Mouse (Mus musculus): ENCODE measurements around the gene Cnpy3. TPM values are rescaled to one million over a fixed set of nuclear protein-coding genes. Genes with fewer than 3 reads are reported as not detected.

The Cnpy3 gene
- total RNA-seq, 2 experiments from 2014 or later: 64.0 to 68.6 TPM

DNA sequence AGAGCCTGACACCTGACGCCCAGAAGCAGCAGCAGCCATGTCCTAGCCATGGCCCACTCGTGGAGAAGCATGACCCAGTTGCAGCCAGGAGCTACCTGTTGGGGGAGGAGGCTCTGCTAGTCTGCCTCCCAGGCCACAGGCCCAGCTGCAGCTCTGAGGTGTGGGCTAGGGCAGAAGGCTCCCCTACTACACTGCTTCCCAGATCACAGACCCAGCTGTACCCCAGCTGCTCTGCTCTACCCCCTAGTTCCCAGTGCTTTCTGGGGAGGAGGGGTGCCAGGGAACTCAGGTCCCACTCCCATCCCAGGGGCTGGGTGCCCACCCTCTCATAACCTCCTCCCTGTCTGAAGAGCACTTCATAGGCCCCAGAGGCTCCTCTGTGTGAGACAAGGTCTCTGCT, 11.5 kb upstream of the Cnpy3 start, which contains the start of gene Ptcra:
Gene Ptcra, minus strand, starts transcription at position 169 of the 400 bp plus-strand sequence.
- no peak for DNase-seq

DNA sequence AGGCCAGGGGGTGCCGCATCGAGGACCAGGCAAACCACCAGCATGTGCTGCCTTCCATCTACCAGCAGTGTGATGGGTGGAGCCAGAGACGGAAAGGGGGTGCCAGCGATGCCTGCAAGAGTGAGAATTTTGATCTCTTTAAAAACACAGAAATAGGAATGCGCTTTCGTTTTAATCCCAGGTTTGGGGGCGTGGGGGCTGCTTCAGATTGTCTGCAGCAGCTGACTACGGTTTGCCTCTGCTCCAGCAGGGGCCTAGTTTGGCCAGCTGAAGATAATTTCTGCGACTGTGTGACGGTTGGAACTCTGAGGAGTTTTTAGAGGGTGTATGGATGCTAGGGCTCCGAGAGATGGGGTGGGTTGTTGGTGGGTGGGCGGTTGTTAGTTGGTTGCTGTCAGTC, 6.7 kb upstream of the Cnpy3 start:
- no peak for DNase-seq

DNA sequence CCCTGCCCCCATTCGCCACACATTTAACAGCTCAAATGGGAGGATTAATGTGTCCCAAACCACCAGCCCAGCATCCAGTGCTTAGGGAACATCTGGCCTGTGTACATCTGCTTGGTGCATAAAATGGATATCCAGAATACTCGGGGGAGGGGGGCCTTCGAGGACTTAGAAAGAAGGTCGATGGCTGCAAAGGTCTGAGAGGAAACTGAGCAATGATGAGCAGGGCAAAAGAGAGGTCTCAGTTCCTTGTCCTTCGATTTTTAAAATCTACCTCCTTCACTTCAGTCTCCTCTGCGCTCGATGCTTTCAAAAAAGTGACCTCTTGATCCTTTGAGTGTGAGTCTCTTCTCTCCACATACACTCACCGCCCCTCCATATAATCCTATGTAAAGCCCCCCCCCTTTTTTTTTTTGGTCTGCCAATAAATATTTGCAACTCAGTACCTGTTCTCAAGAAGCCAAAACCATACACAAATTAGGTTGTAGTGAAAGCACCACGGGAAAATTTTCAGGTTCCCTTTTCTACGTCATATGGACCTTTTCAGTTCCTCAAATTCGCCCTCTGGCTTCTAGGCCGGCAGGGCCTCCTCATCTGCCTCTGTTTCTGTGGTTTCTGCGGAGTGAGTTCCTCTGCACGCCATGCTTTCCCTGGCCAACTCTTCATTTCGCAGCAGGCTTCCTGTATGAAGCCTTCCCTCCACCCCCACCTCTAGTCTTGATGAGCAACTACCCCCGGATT, 789 bp downstream of the Cnpy3 start:
- no peak for DNase-seq

DNA sequence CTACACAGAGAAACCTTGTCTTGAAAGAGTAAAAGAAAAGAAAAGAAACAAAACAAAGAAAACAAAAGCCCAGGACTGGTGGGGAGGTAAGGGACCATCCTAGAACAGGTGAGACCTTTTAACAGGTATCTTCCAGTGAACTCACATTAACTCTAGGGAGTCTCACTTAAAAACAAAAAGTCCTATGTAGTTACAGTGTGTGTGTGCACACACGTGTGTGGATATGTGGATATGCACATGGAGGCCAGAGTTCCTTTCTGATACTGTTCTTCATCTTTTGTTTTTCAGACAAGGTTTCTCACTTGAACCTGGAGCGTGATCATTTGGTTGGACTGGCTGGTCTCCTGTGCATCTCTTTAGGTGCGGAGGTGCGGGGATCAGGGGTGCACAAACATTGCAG, 1.4 kb downstream of the Cnpy3 start:
- no peak for DNase-seq

DNA sequence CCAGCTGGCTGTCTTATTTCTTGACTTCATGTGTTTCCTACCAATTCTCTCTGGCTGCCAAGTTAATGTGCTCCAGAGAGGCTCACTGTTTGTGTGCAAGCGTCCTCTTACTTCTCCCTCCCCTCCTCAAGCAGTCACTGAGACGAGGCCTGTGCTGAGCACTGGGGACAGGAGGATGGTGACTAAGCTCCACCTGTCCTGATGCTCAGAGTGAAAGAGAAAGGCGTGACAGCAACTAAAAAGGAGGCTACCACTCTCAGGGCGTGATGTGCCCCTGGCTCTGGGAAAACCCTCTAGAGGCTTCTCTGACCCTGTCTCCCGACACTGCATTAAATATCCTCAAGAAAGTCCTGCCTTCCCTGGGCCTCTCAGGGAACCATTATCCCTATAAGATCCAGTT, 2.7 kb downstream of the Cnpy3 start:
- DNase-seq: no peak

DNA sequence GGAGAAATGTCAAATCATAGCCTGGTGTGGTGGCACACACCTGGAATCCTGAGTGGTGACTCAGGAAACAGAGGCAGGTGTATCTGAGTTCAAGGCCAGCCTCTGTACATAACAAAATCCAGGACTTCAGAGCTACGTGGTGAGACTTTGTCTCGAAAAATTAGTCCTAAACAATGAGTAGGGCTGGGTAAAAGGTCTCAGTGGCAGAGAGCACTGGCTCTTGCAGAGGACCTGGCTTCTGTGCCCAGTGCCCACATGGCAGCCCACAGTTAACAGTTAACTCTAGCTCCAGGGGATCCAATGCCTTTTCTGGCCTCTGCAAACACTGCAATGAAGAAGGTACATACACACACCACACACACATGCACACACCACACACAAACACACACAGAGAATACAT, 4.2 kb downstream of the Cnpy3 start:
- DNase-seq: no peak

DNA sequence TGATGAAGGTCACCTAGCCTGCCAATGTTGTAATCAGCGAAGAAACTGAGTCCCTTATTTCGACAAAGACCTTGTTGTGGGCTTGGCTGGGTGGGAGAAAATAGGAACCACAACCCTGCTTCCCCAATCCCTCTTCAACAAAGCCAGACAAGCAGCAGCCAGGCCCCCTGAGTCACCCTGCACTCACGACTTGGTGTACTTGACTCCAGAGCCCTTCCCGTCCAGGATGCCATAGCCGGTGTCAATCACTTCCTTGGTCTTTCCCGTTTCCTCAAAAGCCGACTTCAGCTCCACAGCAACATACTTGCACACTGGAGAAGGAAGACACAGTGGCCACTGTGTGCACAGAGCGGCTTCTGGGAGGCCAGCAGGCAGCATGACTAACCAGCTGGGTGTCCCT, 4.8 kb downstream of the Cnpy3 start:
- no peak for DNase-seq

DNA sequence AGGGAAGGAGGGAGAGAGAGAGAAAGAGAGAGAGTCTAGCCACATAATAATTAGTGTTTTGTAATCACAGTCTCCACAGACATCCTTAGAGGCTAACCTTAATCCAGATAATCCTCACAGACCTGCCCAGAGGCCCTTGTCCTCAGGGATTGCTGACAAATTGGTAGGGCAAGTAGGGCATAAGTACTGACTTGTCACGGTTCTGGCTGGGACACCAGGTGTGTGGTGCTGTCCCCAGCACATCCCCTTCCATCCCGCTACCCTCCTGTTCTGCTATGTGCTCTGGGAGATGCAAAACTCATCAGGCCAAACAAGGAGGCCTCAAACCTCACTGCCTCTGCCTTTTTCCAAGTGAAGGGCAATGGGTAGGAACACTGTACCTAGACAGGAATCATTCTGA, 6.5 kb downstream of the Cnpy3 start:
- no peak for DNase-seq

DNA sequence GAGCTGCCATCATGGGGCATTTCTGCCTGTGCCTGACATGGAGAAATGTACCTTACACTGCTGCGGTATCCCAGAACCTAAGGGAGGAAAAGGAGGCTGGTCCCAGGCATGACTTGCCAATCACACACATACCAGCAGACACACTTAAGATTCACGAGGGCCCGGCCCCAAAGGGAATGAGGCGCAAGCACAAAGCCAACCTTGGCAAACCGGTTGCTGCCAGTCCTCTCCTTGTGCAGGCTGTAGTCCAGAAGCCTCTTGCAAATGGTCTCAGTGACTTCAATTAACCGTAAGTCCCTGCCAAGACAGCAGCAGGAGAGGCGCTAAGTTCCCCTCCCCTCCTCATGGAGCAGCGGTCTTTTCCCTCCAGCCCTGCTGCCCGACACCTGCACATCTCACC, 9.0 kb downstream of the Cnpy3 start:
- DNase-seq: no peak

DNA sequence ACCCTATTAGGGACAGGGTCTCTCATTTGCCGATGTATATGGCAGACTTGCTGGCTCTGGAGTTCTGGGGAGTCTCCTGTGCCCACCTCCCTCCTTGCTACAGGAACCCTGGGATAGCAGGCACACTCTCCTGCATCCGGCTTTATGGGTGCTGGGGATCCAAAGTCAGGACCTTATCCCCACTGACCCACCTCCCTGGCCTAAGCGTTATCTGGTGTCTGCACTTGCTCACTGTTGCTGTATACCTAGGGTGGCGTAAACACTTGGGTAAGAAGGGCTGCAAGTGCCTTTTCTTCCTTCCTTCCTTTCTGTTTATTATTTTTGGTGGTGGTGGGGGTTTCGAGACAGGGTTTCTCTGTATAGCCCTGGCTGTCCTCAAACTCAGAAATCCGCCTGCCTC, 10.7 kb downstream of the Cnpy3 start:
- no peak for DNase-seq

DNA sequence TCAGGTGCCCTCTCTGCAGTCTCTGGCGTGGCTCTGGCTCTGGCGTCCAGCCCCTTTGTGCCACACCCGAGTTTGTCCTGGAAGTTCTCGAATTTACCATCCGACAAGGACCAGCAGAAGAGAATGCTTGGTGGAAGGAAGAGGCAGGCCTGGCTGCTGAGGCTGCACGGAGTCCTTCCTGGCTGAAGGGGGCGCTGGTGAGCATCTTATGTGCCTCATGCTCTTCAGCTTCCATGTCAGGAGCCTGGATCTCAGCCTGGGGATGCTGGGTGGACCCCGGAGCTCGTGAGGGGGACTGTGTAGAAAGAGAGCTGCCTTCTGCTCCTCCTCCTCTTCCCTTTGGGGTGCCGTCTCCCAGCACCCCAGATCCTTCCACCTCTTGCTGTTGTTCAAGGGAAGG, 15.9 kb downstream of the Cnpy3 start:
- no peak for DNase-seq

DNA sequence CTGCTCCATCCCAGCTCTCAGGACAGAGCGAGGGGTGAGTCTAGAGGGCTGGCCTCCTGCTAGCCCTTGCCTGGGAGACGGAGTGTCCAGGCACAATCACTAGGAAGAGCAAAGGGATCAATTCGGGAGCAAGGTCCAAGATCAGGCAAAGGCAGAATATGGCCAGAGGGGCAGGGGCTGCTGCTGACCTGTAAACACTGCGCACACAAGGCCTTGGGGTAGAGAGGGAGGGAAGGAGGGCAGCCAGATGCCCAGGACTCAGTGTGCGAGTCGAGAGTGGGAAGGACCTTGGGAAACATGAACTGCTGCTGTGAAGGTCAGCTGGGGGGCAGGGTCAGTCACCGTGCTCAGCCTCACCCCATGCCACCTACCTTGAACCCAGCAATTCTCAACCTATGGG, 16.7 kb downstream of the Cnpy3 start:
- no peak for DNase-seq

DNA sequence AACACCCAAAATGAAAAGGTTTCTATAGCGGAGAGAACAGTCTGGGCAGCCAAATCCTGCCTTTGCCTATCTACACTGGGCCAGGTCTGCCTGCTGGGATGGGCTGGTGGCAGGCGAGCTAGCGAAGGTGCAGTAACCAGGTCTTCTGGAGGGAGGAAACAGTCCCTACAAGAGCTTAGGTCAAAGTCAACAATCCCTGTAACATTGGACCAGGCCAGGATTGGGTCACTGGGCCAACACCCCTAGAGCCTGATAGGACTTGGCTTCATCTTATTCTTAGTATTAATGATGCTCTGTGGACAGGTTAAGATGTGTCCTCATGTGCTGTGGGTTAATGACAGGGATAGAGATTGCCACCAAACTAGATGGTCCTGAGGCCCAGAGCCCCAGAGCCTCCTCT, 18.0 kb downstream of the Cnpy3 start:
- no peak for DNase-seq

DNA sequence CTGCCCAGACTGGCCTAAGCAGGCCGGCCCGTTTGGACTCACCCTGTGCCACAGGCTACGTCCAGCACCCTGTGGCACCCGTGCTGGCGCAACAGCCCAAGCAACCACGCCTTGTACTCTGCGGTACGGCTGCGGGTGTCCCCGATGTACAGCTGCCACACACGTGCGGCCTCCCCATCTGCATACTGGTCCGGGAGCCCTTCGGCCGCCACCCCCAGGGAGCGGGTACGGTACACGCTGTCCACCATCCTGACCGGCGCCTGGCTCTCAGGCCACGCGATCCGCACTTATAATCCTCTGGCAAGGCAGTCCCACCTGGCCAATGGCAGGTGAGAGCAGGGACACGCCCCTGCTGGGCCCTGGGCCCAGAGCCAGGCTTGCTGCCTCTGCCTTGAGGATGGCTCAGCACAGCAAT, 23.1 kb downstream of the Cnpy3 start, which contains the start of gene Gnmt:
Gene Gnmt, minus strand, starts transcription at position 265 of the 415 bp plus-strand sequence.
- no peak for DNase-seq

DNA sequence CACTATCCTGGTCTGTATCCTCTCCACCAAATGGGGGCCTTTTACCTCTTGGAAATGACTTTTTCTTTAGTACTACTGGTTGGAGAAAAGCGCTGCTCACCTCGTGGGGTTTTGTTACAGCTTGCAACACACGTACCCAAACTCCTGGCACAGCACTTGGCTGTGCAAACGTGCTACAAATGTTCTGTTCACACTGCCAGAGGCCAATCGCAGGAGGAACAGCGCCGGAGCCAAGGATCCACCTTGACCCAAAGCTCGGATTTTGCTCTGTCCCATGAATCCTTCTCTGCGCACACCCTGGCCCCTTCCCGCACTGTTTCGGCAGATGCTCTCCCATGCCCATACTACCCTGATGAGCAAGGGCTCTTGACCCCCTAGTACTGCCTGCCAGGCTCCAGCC, 23.5 kb downstream of the Cnpy3 start:
- DNase-seq: no peak

DNA sequence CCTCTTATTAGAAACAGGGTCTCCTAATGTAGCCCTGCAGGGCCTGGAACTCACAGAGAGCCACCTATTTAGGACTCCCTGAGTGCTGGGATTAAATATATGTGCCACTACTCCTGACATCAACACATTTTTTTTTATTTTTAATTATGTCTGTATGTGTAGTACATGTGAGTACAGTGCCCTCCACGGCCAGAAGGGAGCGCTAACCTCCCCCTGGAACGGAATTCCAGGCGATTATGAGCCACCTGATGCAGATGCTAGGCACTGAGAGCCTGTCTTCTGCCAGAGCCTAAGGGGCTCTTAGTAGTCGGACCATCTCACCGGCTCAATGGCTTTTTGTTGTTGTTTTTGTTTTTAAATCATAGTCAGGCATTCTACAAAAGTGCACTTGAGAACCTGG, 24.0 kb downstream of the Cnpy3 start:
- DNase-seq: no peak

DNA sequence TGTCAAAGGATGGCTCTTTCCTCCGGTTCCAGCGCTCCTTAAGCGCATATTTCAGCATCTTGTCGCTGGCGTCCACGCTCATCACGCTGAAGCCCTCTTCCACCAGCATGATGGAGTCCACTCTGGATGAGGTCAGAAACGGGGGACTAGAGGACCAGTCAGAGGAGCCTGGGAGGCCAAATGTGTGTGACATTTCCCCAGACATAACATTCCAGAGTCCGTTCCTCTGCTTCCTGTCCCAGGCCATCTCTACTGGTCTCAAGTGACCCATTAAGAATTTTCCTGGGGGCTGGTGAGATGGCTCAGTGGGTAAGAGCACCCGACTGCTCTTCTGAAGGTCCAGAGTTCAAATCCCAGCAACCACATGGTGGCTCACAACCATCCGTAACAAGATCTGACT, 24.7 kb downstream of the Cnpy3 start:
- DNase-seq: no peak

DNA sequence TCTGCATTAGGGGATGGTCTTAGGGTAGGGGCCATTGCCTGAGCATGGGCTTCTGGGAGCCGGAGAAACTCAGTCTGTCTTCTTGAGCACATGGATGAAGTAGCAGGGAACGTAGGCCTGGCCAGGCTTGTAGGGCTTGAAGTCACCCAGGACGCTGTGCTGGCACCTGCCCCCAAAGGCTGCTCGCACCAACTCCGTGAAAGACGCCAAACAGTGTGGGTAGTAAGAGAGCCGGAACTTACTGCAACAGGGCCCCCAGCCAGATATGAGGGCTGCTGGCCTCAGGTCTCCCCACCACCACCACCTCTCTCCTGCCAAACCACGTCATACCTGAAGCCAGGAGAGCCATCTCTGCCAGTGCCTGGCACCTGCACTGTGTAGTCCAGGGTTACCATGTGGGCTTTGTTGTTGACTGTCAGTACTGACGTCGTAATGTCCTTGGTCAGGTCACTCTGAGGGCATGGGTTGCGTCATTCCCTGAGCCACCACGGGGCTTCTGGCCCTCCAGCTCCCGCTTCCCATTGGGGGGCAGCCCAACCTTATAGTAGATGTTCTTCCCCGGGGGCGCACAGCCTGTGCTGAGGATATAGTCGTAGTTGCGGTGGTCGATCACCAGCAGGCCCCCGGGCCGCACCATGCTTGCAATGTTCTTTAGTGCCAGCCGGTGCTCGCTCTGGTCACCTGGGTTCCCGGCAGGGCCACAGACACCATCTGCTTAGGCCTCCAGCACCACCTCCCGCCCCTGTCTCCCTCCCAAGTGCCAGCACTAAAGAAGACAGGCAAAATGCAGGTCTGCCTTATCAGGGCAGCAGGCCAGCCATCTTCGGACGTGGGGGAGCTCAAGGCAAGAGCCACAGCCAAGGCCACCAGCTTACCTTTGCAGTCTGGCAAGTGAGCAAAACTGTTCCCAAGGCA, 26.0 kb downstream of the Cnpy3 start:
- no peak for DNase-seq

DNA sequence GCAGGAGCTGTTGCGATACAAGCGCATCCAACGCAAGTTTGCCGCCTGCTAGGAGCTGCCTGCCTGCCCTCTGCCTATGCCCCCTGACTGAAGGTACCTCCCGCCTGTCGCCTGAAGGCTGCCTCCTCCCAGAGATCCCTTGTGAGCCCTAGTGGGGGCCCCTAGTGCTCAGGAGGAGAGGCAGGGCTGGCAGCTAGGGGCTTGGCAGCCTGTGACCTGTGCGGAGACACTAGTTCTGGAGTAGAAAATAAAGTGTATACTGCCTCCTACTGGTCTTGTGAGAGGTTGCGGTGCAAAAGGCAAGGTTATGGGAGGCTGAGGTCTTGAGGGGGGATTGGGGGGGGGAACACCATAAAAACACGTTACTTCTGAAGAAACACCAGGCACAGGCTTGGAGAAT, 26.7 kb downstream of the Cnpy3 start:
- no peak for DNase-seq

DNA sequence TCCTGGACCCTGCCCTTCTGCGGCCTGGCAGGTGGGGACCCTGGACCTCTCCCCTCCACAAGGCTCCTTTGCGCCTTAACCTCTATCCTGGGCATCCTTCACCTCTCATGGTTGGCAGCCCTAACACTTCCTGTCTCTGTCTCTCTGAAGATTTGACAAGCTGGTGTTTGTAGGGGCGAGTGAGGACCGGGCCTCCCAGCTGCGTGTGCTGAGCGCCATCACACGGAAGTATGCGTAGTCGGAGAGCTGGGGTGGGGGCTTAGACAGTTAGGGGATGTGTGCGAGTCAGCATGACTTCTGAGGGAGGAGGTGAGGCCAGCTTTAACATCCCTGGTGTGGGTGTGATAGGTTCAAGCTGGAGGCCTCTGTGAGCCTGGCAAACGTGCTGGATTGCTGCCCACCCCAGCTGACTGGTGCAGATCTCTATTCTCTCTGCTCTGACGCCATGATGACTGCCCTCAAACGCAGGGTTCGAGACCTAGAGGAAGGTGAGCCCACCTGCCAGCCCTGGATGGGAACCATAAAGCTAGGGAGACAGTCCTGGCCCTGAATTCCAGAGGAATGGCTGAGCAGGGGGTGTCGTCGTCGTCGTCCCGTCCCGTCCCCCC, 27.4 kb downstream of the Cnpy3 start:
- no peak for DNase-seq

DNA sequence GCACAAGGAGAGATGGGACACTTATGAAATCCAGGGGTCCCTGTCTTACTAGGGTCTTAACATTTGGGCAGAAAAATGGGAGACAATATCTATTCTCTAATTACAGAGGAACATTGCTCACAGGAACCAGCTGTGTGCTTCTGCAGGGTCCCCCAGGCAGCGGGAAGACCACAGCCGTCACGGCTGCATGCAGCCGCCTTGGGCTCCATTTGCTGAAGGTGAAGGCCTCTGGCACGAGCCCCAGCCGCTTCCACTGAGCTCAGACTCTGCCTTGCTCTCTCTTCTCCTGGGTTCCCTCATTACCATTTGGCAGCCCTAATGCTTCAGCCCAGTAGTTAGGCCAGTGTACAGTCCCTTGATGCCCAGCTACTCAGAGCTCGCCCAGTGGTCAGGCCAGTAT, 30.9 kb downstream of the Cnpy3 start:
- DNase-seq: no peak

DNA sequence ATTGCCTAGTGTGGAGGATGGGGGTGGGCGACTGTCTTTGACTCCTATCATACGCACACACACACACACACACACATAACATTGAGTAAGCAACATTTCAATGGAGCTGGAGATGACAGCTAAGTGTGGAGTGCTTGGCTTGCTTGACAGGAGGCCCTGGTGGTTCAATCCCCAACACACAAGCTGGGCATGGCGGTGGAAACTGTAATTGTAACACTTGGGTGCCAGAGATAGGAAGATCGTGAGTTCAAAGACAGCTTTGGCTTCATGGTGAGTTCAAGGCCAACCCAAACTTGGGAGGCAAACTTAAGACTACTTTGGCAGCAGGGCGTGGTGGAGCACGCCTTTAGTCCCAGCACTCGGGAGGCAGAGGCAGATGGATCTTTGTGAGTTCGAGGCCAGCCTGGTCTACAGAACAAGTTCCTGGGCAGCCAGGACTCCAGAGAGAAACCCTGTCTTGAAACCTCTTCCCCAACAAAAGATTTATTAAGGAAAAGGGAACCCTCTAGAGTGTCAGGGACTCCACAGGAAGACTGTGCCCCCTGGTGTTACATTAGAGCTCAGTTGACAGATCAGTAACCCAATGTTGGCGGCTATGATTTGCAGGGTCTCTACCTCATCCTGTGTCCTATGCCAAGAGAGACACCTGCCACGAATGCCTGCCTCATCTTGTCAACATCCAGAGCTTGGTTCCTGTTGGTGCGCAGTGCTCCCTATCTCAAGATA, 37.1 kb downstream of the Cnpy3 start:
- DNase-seq: no peak

DNA sequence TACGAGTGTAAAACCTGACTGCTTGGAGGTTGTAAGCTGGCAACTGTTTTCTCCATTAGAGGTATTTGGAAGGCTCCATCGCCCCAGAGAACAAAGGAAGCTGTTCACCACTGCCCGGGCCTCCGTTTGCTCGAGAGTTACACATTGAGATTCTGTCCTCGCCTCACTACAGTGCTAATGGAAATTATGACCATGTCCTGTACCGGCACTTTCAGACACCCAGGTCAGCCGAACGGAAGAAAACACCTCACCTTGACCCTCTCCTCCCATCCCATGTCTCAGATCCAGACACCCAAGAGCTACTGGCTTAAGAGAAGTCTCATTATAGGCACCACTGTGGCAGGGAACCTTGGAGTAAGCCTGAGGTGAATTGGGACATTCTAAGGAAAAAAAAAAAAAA, 38.2 kb downstream of the Cnpy3 start:
- no peak for DNase-seq

Measured in layer of hippocampus, postnatal 36 days (tissue).